In the genomic region with DNA sequence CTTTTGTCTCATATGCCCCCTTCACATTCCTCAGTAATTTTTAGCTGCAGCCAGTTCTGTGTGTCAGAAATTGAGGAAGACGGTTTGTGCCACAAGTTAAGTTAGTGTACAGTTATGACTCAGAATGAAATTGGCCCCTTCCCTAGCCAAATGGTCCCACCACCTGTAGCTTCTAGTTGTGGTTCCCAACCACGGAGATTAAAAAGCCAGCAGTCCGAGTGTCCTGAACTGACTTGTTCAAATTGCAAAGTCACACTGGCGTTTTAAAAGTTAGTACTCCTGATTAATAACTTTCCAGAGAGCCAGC, we compare ENCODE assay signal across 8 mouse cellular contexts. TPM values are rescaled to one million over a fixed set of nuclear protein-coding genes. Genes with fewer than 3 reads are reported as not detected.
DNase-seq lines count a peak whose midpoint lies in the region; ATAC-seq and TF ChIP-seq lines count a peak whose summit lies in the region.

No protein-coding gene starts in this region.

- H3K9me3 ChIP-seq in heart, embryonic 11.5 days (replicated peaks; ENCODE audit: control insufficient read depth, low read length): no peaks in the 10 kb centered on the region
- H3K9me3 ChIP-seq in heart, embryonic 15.5 days (replicated peaks): no peaks in the 10 kb centered on the region
- no peaks in the 10 kb centered on the region for H3K9me3 ChIP-seq in liver, postnatal 0 days (ENCODE audit: low read length)
- no peaks in the 10 kb centered on the region for H3K9me3 ChIP-seq in stomach, embryonic 14.5 days (ENCODE audit: control insufficient read depth, low read depth, low read length)

- no peak for TF ChIP-seq CTCF in bone marrow, adult 2 months (IDR thresholded peaks at IDR 0.05; ENCODE audit: control insufficient read depth, insufficient read depth, low read length)
- no peak for TF ChIP-seq CTCF in liver, postnatal 0 days (IDR thresholded peaks at IDR 0.05; ENCODE audit: low read depth)

- peak overlapping the region; percentile 91 for H3K9ac ChIP-seq in heart, embryonic 11.5 days (ENCODE audit: low read depth, low read length)
- H3K9ac ChIP-seq in heart, embryonic 15.5 days: peak overlapping the region; percentile 89
- H3K9ac ChIP-seq in liver, postnatal 0 days (replicated peaks): peak overlapping the region; percentile 95
- no peak overlapping the region for H3K9ac ChIP-seq in stomach, embryonic 14.5 days (replicated peaks; ENCODE audit: low read depth, low read length)

- no peaks in the 10 kb centered on the region for H3K36me3 ChIP-seq in heart, embryonic 11.5 days (ENCODE audit: control insufficient read depth, insufficient read depth, low read length)
- H3K36me3 ChIP-seq in heart, embryonic 15.5 days: peaks cover 8% of the 10 kb centered on the region
- 0 out of 2 replicates have a peak, but pooled peaks cover 2% of the 10 kb centered on the region for H3K36me3 ChIP-seq in liver, postnatal 0 days (replicated peaks; ENCODE audit: insufficient read depth, low read length)
- no peaks in the 10 kb centered on the region for H3K36me3 ChIP-seq in stomach, embryonic 14.5 days (ENCODE audit: control insufficient read depth, insufficient read depth, low read length)

- no peak for TF ChIP-seq POLR2A in bone marrow, adult 2 months (IDR thresholded peaks at IDR 0.05; ENCODE audit: borderline replicate concordance, control insufficient read depth, low read depth, low read length)

- H3K4me3 ChIP-seq in heart, embryonic 11.5 days (ENCODE audit: low read depth, low read length): peak overlapping the region; percentile 73
- peak overlapping the region; percentile 41 for H3K4me3 ChIP-seq in bone marrow, adult 2 months (replicated peaks; ENCODE audit: control insufficient read depth, low read depth, low read length)
- peak overlapping the region; percentile 90 for H3K4me3 ChIP-seq in heart, embryonic 15.5 days
- H3K4me3 ChIP-seq in liver, postnatal 0 days (ENCODE audit: low read depth, low read length): peak overlapping the region; percentile 85
- peak overlapping the region; percentile 79 for H3K4me3 ChIP-seq in stomach, embryonic 14.5 days (ENCODE audit: low read depth, low read length)

- peak overlapping the region; percentile 62 for H3K4me2 ChIP-seq in heart, embryonic 11.5 days
- H3K4me2 ChIP-seq in heart, embryonic 15.5 days: peak overlapping the region; percentile 71
- peak overlapping the region; percentile 83 for H3K4me2 ChIP-seq in liver, postnatal 0 days (ENCODE audit: low read depth, low read length)
- H3K4me2 ChIP-seq in stomach, embryonic 14.5 days (replicated peaks; ENCODE audit: low read depth, low read length): peak overlapping the region; percentile 54

- H3K27me3 ChIP-seq in heart, embryonic 11.5 days (ENCODE audit: control insufficient read depth, insufficient read depth, low read length): no peaks in the 10 kb centered on the region
- H3K27me3 ChIP-seq in heart, embryonic 15.5 days: no peaks in the 10 kb centered on the region
- H3K27me3 ChIP-seq in liver, postnatal 0 days (ENCODE audit: insufficient read depth, low read length): no peaks in the 10 kb centered on the region
- H3K27me3 ChIP-seq in stomach, embryonic 14.5 days (ENCODE audit: control insufficient read depth, insufficient read depth, low read length): no peaks in the 10 kb centered on the region

- TF ChIP-seq EP300 in liver, postnatal 0 days (IDR thresholded peaks at IDR 0.05; ENCODE audit: low read depth): no peak

- DNase-seq in heart, adult 8-10 months (ENCODE audit: low spot score): no peak
- DNase-seq in liver, postnatal 0 days: no peak
- no peak for DNase-seq in thymus, postnatal 36 days

- peak overlapping the region; percentile 98 for H3K27ac ChIP-seq in heart, embryonic 11.5 days (ENCODE audit: low read depth, low read length)
- H3K27ac ChIP-seq in bone marrow, adult 2 months (ENCODE audit: control insufficient read depth, insufficient read depth, low read depth, low read length, poor library complexity): peak overlapping the region; percentile 27; the same call in 1 of the 2 replicates
- H3K27ac ChIP-seq in heart, embryonic 15.5 days: peak overlapping the region; percentile 98
- peak overlapping the region; percentile 100 for H3K27ac ChIP-seq in liver, postnatal 0 days (ENCODE audit: low read depth)
- H3K27ac ChIP-seq in stomach, embryonic 14.5 days (ENCODE audit: low read length): no peak overlapping the region

- ATAC-seq in heart, embryonic 11.5 days (replicated peaks; ENCODE audit: insufficient number of reproducible peaks, low FRiP score, low TSS enrichment): no peak
- no peak for ATAC-seq in heart, embryonic 15.5 days (replicated peaks; ENCODE audit: insufficient number of reproducible peaks, insufficient read depth, low FRiP score, low read depth)
- no peak for ATAC-seq in liver, postnatal 0 days
- no peak for ATAC-seq in stomach, embryonic 14.5 days (ENCODE audit: insufficient number of reproducible peaks, insufficient read depth, low FRiP score, low read depth)
- no peak for ATAC-seq in monocyte, adult 5-6 weeks (replicated peaks; ENCODE audit: insufficient number of reproducible peaks, low FRiP score, low TSS enrichment, poor library complexity, severe bottlenecking)

- peaks cover 5% of the 10 kb centered on the region for H3K4me1 ChIP-seq in heart, embryonic 11.5 days (ENCODE audit: control insufficient read depth, insufficient read depth, low read length)
- no peaks in the 10 kb centered on the region for H3K4me1 ChIP-seq in bone marrow, adult 2 months (ENCODE audit: control insufficient read depth, insufficient read depth, low read length)
- peaks cover 15% of the 10 kb centered on the region for H3K4me1 ChIP-seq in heart, embryonic 15.5 days (replicated peaks)
- H3K4me1 ChIP-seq in liver, postnatal 0 days (ENCODE audit: insufficient read depth): peaks cover 18% of the 10 kb centered on the region
- 0 out of 2 replicates have a peak, but pooled peaks cover 2% of the 10 kb centered on the region for H3K4me1 ChIP-seq in stomach, embryonic 14.5 days (ENCODE audit: control insufficient read depth, insufficient read depth, low read length)

- WGBS in heart, embryonic 11.5 days (ENCODE audit: insufficient replicate concordance): 8% methylated on average over 4 of the region's 4 CpGs
- WGBS in bone marrow, adult 2 months: 3% methylated on average over 4 of the region's 4 CpGs
- WGBS in heart, embryonic 15.5 days: 5% methylated on average over 4 of the region's 4 CpGs
- WGBS in liver, postnatal 0 days (ENCODE audit: insufficient replicate concordance): 3% methylated on average over 4 of the region's 4 CpGs
- 6% methylated on average over 4 of the region's 4 CpGs for WGBS in stomach, embryonic 14.5 days

RNA-seq across cellular contexts. Expression of a gene that starts 0.7 kb away (rescaled TPM):
- polyA plus RNA-seq in heart, embryonic 11.5 days (2014; fragmentation: Nextera tagmentation; extraction: Ambion mirVana): 54.4 and 64.5 TPM in 2 replicates
- 10 to 100 TPM; 59.3 to 81.9 (median 65.1) TPM for total RNA-seq in heart, adult 8-10 months (2022)
- polyA plus RNA-seq in bone marrow, adult 2 months (2011; ENCODE audit: insufficient read depth, insufficient read length, low replicate concordance, missing spikeins): 9.0 and 16.9 TPM in 2 replicates
- polyA plus RNA-seq in heart, embryonic 15.5 days (2015; fragmentation: Nextera tagmentation; extraction: Ambion mirVana): 43.1 and 44.8 TPM in 2 replicates
- 10.4 and 10.8 TPM in 2 replicates for polyA plus RNA-seq in liver, postnatal 0 days (2015; fragmentation: Nextera tagmentation; extraction: Ambion mirVana)
- polyA plus RNA-seq in stomach, embryonic 14.5 days (2014; fragmentation: Nextera tagmentation; extraction: Ambion mirVana): 60.6 and 65.2 TPM in 2 replicates
- total RNA-seq in monocyte, adult 5-6 weeks (2017): 10.3 to 27.5 TPM (median 25.3 TPM) in 3 replicates

RNA-seq across cellular contexts. Expression of a gene that starts 0.7 kb away (rescaled TPM):
- polyA plus RNA-seq in heart, embryonic 11.5 days (2014; fragmentation: Nextera tagmentation; extraction: Ambion mirVana): 75.3 and 86.1 TPM in 2 replicates
- 10 to 100 TPM; 49.8 to 54.7 (median 51.6) TPM for total RNA-seq in heart, adult 8-10 months (2022)
- polyA plus RNA-seq in bone marrow, adult 2 months (2011; ENCODE audit: insufficient read depth, insufficient read length, low replicate concordance, missing spikeins): 7.2 and 10.8 TPM in 2 replicates
- polyA plus RNA-seq in heart, embryonic 15.5 days (2015; fragmentation: Nextera tagmentation; extraction: Ambion mirVana): 65.6 and 67.4 TPM in 2 replicates
- 25.5 and 26.2 TPM in 2 replicates for polyA plus RNA-seq in liver, postnatal 0 days (2015; fragmentation: Nextera tagmentation; extraction: Ambion mirVana)
- 83.0 and 85.8 TPM in 2 replicates for polyA plus RNA-seq in stomach, embryonic 14.5 days (2014; fragmentation: Nextera tagmentation; extraction: Ambion mirVana)
- 39.3 to 47.3 TPM (median 41.7 TPM) in 3 replicates for total RNA-seq in monocyte, adult 5-6 weeks (2017)
